22 mouse cellular contexts compared by ENCODE assay signal in the genomic region with DNA sequence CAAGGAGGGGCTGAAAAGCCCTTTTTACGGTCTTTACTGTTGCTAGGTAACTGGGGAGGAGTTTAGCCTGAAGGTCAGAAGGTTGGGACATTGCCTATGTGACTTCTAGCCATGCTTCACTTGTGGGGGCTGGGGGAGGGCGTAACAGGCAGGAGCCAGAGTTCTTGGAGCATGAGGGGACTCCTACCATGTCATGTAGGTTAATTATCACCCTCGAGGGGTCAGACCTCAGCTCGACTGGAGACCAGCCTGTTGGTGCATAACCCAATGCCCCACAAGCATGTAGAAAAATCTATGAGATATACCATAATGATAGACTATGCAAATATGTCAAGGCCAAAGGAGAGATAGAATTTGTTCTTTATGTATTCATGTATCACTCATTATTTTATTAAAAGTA.
DNase-seq lines count a peak whose midpoint lies in the region; ATAC-seq and TF ChIP-seq lines count a peak whose summit lies in the region.
"Had no signal": no experiment of that assay in that cellular context is flagged by ENCODE, and none has a peak within 500 bp of the region (broad histone marks: within the 10 kb centered on the region; RNA-seq: fewer than 3 reads in every experiment).

No protein-coding gene starts in this region.

- peak; percentile 80 for ATAC-seq in kidney, embryonic 16.5 days (ENCODE audit: low FRiP score, low TSS enrichment)
- ATAC-seq in heart, embryonic 12.5 days (ENCODE audit: insufficient number of reproducible peaks, low FRiP score): no peak
- ATAC-seq: forebrain, embryonic 14.5 days; hindbrain, embryonic 16.5 days; Patski had no signal

- no peak for TF ChIP-seq CTCF in kidney, adult 2 months (conservative IDR thresholded peaks at IDR 0.05; ENCODE audit: insufficient read depth, insufficient read length, low read depth, low read length)
- no peak for TF ChIP-seq CTCF in olfactory bulb, adult 2 months (IDR thresholded peaks at IDR 0.05; ENCODE audit: insufficient read depth, low read depth, low read length)

- no peak for TF ChIP-seq POLR2A in kidney, adult 2 months (IDR thresholded peaks at IDR 0.05; ENCODE audit: low read depth, low read length)
- TF ChIP-seq POLR2A in olfactory bulb, adult 2 months (IDR thresholded peaks at IDR 0.05; ENCODE audit: insufficient read depth, low read depth, low read length): no peak

- H3K27me3 ChIP-seq in kidney, embryonic 16.5 days (ENCODE audit: insufficient read depth, low read length): no peaks in the 10 kb centered on the region
- no peaks in the 10 kb centered on the region for H3K27me3 ChIP-seq in kidney, adult 2 months (replicated peaks; ENCODE audit: control insufficient read depth, insufficient read depth, low read length)
- H3K27me3 ChIP-seq in heart, embryonic 12.5 days (replicated peaks): no peaks in the 10 kb centered on the region
- H3K27me3 ChIP-seq: CH12.LX; embryonic facial prominence, embryonic 15.5 days; hindbrain, embryonic 12.5 days; Patski had no signal

- H3K9me3 ChIP-seq in kidney, embryonic 16.5 days (ENCODE audit: low read length): no peaks in the 10 kb centered on the region
- H3K9me3 ChIP-seq in heart, embryonic 12.5 days (replicated peaks): no peaks in the 10 kb centered on the region
- H3K9me3 ChIP-seq: embryonic facial prominence, embryonic 15.5 days; forebrain, embryonic 10.5 days; hindbrain, embryonic 12.5 days had no signal

- no peak for DNase-seq in kidney, adult 2 months
- peak; percentile 16 for DNase-seq in R1 (ENCODE audit: low read depth, low spot score)
- peak; percentile 36 for DNase-seq in embryo, embryonic 10.5 days (ENCODE audit: low spot score)
- DNase-seq: adrenal gland, adult 2 months; adrenal gland, postnatal 25 days; cerebellum, adult 2 months; cerebellum, postnatal 10 days; gastrocnemius, postnatal 36 days; heart, adult 11 months; heart, postnatal 10 days; heart, postnatal 4 days had no signal

- H3K4me1 ChIP-seq in kidney, embryonic 16.5 days (ENCODE audit: insufficient read depth, low read length): peaks cover 10% of the 10 kb centered on the region
- no peaks in the 10 kb centered on the region for H3K4me1 ChIP-seq in kidney, adult 2 months (ENCODE audit: control insufficient read depth, insufficient read depth, low read length)
- peaks cover 6% of the 10 kb centered on the region for H3K4me1 ChIP-seq in olfactory bulb, adult 2 months (ENCODE audit: control insufficient read depth, insufficient read depth, low read length)
- peaks cover 10% of the 10 kb centered on the region for H3K4me1 ChIP-seq in heart, embryonic 12.5 days (replicated peaks)
- H3K4me1 ChIP-seq: embryonic facial prominence, embryonic 15.5 days; hindbrain, embryonic 12.5 days had no signal

- no peak overlapping the region for H3K9ac ChIP-seq in kidney, embryonic 16.5 days (replicated peaks; ENCODE audit: low read length)
- H3K9ac ChIP-seq in heart, embryonic 12.5 days: no peak overlapping the region
- H3K9ac ChIP-seq: embryonic facial prominence, embryonic 15.5 days; hindbrain, embryonic 12.5 days had no signal

- H3K4me2 ChIP-seq in kidney, embryonic 16.5 days (replicated peaks; ENCODE audit: low read depth, low read length): no peak overlapping the region
- H3K4me2 ChIP-seq in heart, embryonic 12.5 days: no peak overlapping the region
- H3K4me2 ChIP-seq: embryonic facial prominence, embryonic 15.5 days; hindbrain, embryonic 12.5 days had no signal

- WGBS in kidney, embryonic 16.5 days: 21% methylated on average over 4 of the region's 4 CpGs
- WGBS in kidney, adult 2 months: 29% methylated on average over 4 of the region's 4 CpGs
- 81% methylated on average over 4 of the region's 4 CpGs for WGBS in olfactory bulb, adult 2 months
- 66% methylated on average over 4 of the region's 4 CpGs for whole genome bisulfite sequencing in heart, embryonic 12.5 days

- no peak overlapping the region for H3K4me3 ChIP-seq in kidney, embryonic 16.5 days (ENCODE audit: low read length)
- no peak overlapping the region for H3K4me3 ChIP-seq in kidney, adult 2 months (ENCODE audit: insufficient read depth, low read depth, low read length)
- no peak overlapping the region for H3K4me3 ChIP-seq in olfactory bulb, adult 2 months (ENCODE audit: insufficient read depth, low read depth, low read length)
- no peak overlapping the region for H3K4me3 ChIP-seq in heart, embryonic 12.5 days
- H3K4me3 ChIP-seq: embryonic facial prominence, embryonic 15.5 days; erythroblast, embryonic 14.5 days; forebrain, embryonic 10.5 days; hindbrain, embryonic 12.5 days had no signal

- no peak overlapping the region for H3K27ac ChIP-seq in kidney, embryonic 16.5 days (ENCODE audit: low read length)
- H3K27ac ChIP-seq in kidney, adult 2 months (ENCODE audit: insufficient read depth, low read depth, low read length): no peak overlapping the region
- H3K27ac ChIP-seq in olfactory bulb, adult 2 months (ENCODE audit: insufficient read depth, low read depth, low read length): peak overlapping the region; percentile 57
- no peak overlapping the region for H3K27ac ChIP-seq in heart, embryonic 12.5 days (ENCODE audit: poor library complexity, severe bottlenecking)
- H3K27ac ChIP-seq: embryonic facial prominence, embryonic 15.5 days; forebrain, embryonic 10.5 days; hindbrain, embryonic 12.5 days had no signal

- H3K36me3 ChIP-seq in kidney, embryonic 16.5 days (ENCODE audit: insufficient read depth, low read length): no peaks in the 10 kb centered on the region
- H3K36me3 ChIP-seq in kidney, adult 2 months (ENCODE audit: control insufficient read depth, insufficient read depth, low read length): no peaks in the 10 kb centered on the region
- H3K36me3 ChIP-seq in heart, embryonic 12.5 days: no peaks in the 10 kb centered on the region
- H3K36me3 ChIP-seq: embryonic facial prominence, embryonic 15.5 days; forebrain, embryonic 10.5 days; hindbrain, embryonic 12.5 days had no signal
